Mouse (Mus musculus) heart, adult 2 months (tissue): ENCODE results near the gene Crlf1. TPM values are rescaled to one million over a fixed set of nuclear protein-coding genes. Genes with fewer than 3 reads are reported as not detected.
A peak's percentile ranks its signal among the peaks of the same experiment; 100 is the strongest.

Experiments
- DNase-seq, 2 experiments: peaks; one replicate each; pipeline ENCODE4 v3.0.0; 2021
- H3K27ac ChIP-seq: fragments of 200-600 bp; 2 replicates; pipeline ENCODE4 v1.8.1; 2022
- H3K27me3 ChIP-seq: fragments of 200-500 bp; 2 replicates; pipeline ENCODE4 v1.6.1; 2012; ENCODE audit warnings: mild to moderate bottlenecking, low read length, inconsistent platforms, mixed read lengths; ENCODE audit not compliant: control insufficient read depth, insufficient read depth
- H3K36me3 ChIP-seq: fragments of 200-500 bp; 2 replicates; pipeline ENCODE4 v1.6.1; 2012; ENCODE audit warnings: low read length, inconsistent platforms; ENCODE audit not compliant: control insufficient read depth, insufficient read depth
- H3K4me1 ChIP-seq: fragments of 200-500 bp; 2 replicates; pipeline ENCODE4 v1.6.1; 2011; ENCODE audit warnings: low read length; ENCODE audit not compliant: control insufficient read depth, insufficient read depth
- H3K4me3 ChIP-seq: fragments of 200-600 bp; 2 replicates; pipeline ENCODE4 v1.8.1; 2022
- H3K79me2 ChIP-seq: fragments of 200-500 bp; replicated peaks from 2 replicates; pipeline ENCODE4 v1.6.1; 2012; ENCODE audit warnings: mild to moderate bottlenecking, inconsistent platforms, low read length, moderate library complexity, mixed read lengths; ENCODE audit not compliant: control insufficient read depth, insufficient read depth
- H3K9ac ChIP-seq: fragments of 200-500 bp; 2 replicates; pipeline ENCODE4 v1.6.1; 2012; ENCODE audit warnings: low read depth, mild to moderate bottlenecking, control low read depth, inconsistent platforms, low read length, mixed read lengths
- CTCF ChIP-seq: fragments of 200-600 bp; IDR thresholded peaks from 2 replicates; pipeline ENCODE4 v1.8.1; 2022; ENCODE audit warnings: antibody characterized with exemption, mild to moderate bottlenecking, moderate library complexity
- EP300 ChIP-seq: fragments of 200-500 bp; IDR thresholded peaks from 2 replicates; pipeline ENCODE4 v1.6.1; 2011; ENCODE audit warnings: low read depth, low read length, control low read depth; ENCODE audit not compliant: insufficient read depth
- POLR2A ChIP-seq: fragments of 200-500 bp; IDR thresholded peaks from 2 replicates; pipeline ENCODE4 v1.6.1; 2011; ENCODE audit warnings: mild to moderate bottlenecking, low read depth, low read length, control low read depth; ENCODE audit not compliant: insufficient read depth
- WGBS: fragments of 180-500 bp; shearing (Covaris S2); methylation state at CpG from one replicate; pipeline ENCODE4 v1.1.7; 2018; 5-methylcytosine and 5-hydroxymethylcytosine counted together
- intact Hi-C: fragments of 180-260 bp; cut with DNase I; formaldehyde crosslinking; loops from one replicate; pipeline ENCODE4 v1.15.1; 2025
- polyA plus RNA-seq: library from polyadenylated mRNA; depleted of rRNA; stranded (reverse); fragments of >200 nt; gene quantifications from 2 replicates; pipeline ENCODE4 v1.2.3, GENCODE M21; 2012
- total RNA-seq, 2 experiments: library from RNA; stranded (reverse); gene quantifications; 2 replicates each; pipeline ENCODE4 v1.2.3; 2021

Gene Crlf1
- total and polyA plus RNA-seq, 3 experiments, result 0.68 to 2.3 (median 0.89) TPM

GRCm38 (mm10) chr8:70466305-70466704 is 26.7 kb upstream of the Crlf1 start:
- TF ChIP-seq POLR2A, result no peak
- no peak for TF ChIP-seq EP300
- TF ChIP-seq CTCF, result no peak
- no peaks in the 10 kb centered on the region for H3K27me3 ChIP-seq
- H3K9ac ChIP-seq, result peak overlapping the region; percentile 9; the same call in 1 of the 2 replicates
- DNase-seq, result no peak
- peak overlapping the region; percentile 71 for H3K27ac ChIP-seq
- H3K4me3 ChIP-seq, result peak overlapping the region; percentile 27; the same call in 1 of the 2 replicates
- WGBS, result 36% methylated on average over 4 of the region's 4 CpGs
- H3K4me1 ChIP-seq, result peaks cover 39% of the 10 kb centered on the region
- intact Hi-C loops, result no loop called here
- H3K79me2 ChIP-seq, result no peaks in the 10 kb centered on the region; the same call in 1 of the 2 replicates
- no peaks in the 10 kb centered on the region for H3K36me3 ChIP-seq

- no peak for TF ChIP-seq CTCF
- peak; percentile 78 to 80 for DNase-seq
- Histone ChIP-seq H3K36me3 (no peaks in the 10 kb centered on the region), H3K79me2 (no peaks in the 10 kb centered on the region; the same call in 1 of the 2 replicates), H3K27ac (peak overlapping the region; percentile 71), H3K4me1 (peaks cover 39% of the 10 kb centered on the region), H3K4me3 (peak overlapping the region; percentile 27; the same call in 1 of the 2 replicates), H3K9ac (peak overlapping the region; percentile 9; the same call in 1 of the 2 replicates), H3K27me3 (no peaks in the 10 kb centered on the region)
- intact Hi-C loops, result no loop called here
- 27% methylated on average over 11 of the region's 11 CpGs for WGBS
Observed at GRCm38 (mm10) chr8:70466771-70467170, 26.2 kb upstream of the Crlf1 start.

- 31% methylated on average over 5 of the region's 5 CpGs for WGBS
- intact Hi-C loops, result no loop called here
- no peak for TF ChIP-seq EP300
- TF ChIP-seq POLR2A, result no peak
- no peak for TF ChIP-seq CTCF
- no peaks in the 10 kb centered on the region for H3K27me3 ChIP-seq
- H3K36me3 ChIP-seq, result no peaks in the 10 kb centered on the region
- peak; percentile 48 to 58 for DNase-seq
- H3K79me2 ChIP-seq, result no peaks in the 10 kb centered on the region; the same call in 1 of the 2 replicates
- H3K4me3 ChIP-seq, result peak overlapping the region; percentile 27; the same call in 1 of the 2 replicates
- H3K4me1 ChIP-seq, result peaks cover 39% of the 10 kb centered on the region
- H3K27ac ChIP-seq, result peak overlapping the region; percentile 71
- no peak overlapping the region for H3K9ac ChIP-seq
Observed at GRCm38 (mm10) chr8:70467229-70467725, 25.7 kb upstream of the Crlf1 start.

- no peak for TF ChIP-seq CTCF
- TF ChIP-seq POLR2A, result no peak
- no peak for TF ChIP-seq EP300
- 63% methylated on average over 1 of the region's 1 CpGs for WGBS
- no peaks in the 10 kb centered on the region for H3K36me3 ChIP-seq
- no peak for DNase-seq
- H3K79me2 ChIP-seq, result no peaks in the 10 kb centered on the region; the same call in 1 of the 2 replicates
- no peak overlapping the region for H3K4me3 ChIP-seq
- H3K9ac ChIP-seq, result no peak overlapping the region
- intact Hi-C loops, result no loop called here
- H3K27me3 ChIP-seq, result no peaks in the 10 kb centered on the region
- H3K4me1 ChIP-seq, result peaks cover 37% of the 10 kb centered on the region
- H3K27ac ChIP-seq, result peak overlapping the region; percentile 71; the same call in 1 of the 2 replicates
Observed at GRCm38 (mm10) chr8:70467907-70468306, 25.1 kb upstream of the Crlf1 start.

- no peak for DNase-seq
- Histone ChIP-seq H3K79me2 (no peaks in the 10 kb centered on the region; the same call in 1 of the 2 replicates), H3K9ac (no peak overlapping the region), H3K27me3 (no peaks in the 10 kb centered on the region), H3K36me3 (no peaks in the 10 kb centered on the region), H3K4me3 (no peak overlapping the region), H3K4me1 (peaks cover 37% of the 10 kb centered on the region), H3K27ac (peak overlapping the region; percentile 18; the same call in 1 of the 2 replicates)
- WGBS, result 95% methylated on average over 4 of the region's 4 CpGs
- TF ChIP-seq EP300 (no peak), CTCF (no peak), POLR2A (no peak)
- intact Hi-C loops, result no loop called here
Observed at GRCm38 (mm10) chr8:70468733-70469132, 24.2 kb upstream of the Crlf1 start.

GRCm38 (mm10) chr8:70469295-70469916 is 23.6 kb upstream of the Crlf1 start:
- intact Hi-C loops, result no loop called here
- Histone ChIP-seq H3K4me1 (peaks cover 36% of the 10 kb centered on the region), H3K79me2 (no peaks in the 10 kb centered on the region), H3K27ac (peak overlapping the region; percentile 18), H3K4me3 (no peak overlapping the region), H3K9ac (no peak overlapping the region), H3K27me3 (no peaks in the 10 kb centered on the region), H3K36me3 (no peaks in the 10 kb centered on the region)
- TF ChIP-seq EP300, result 0 out of 2 replicates have a peak, but pooled peaks have one; percentile 45
- no peak for TF ChIP-seq CTCF
- 14% methylated on average over 10 of the region's 10 CpGs for WGBS
- DNase-seq, result no peak
